Mouse (Mus musculus) MEL (cell line): ENCODE measurements around the gene 3830406C13Rik.

Source experiments
- CTCF ChIP-seq, 3 experiments: IDR thresholded peaks in 2 of 3; conservative IDR thresholded peaks in 1 of 3; 2 replicates each; pipeline ENCODE4 v1.5.1; 2011 to 2012; ENCODE audit warnings: low read length in 3 of 3, low read depth in 2 of 3, mild to moderate bottlenecking in 2 of 3, improper control_type of control experiment in 1 of 3, inconsistent platforms in 1 of 3, mixed read lengths in 1 of 3, moderate library complexity in 1 of 3; ENCODE audit not compliant: control insufficient read depth in 1 of 3, insufficient read depth in 1 of 3, poor library complexity in 1 of 3, severe bottlenecking in 1 of 3
- EP300 ChIP-seq, 2 experiments: IDR thresholded peaks; 2 replicates each; pipeline ENCODE4 v1.6.1; 2011; ENCODE audit warnings: improper control_type of control experiment in 2 of 2, low read length in 2 of 2, low read depth in 1 of 2, mild to moderate bottlenecking in 1 of 2
- GATA1 ChIP-seq: IDR thresholded peaks from 2 replicates; pipeline ENCODE4 v1.6.1; 2011; ENCODE audit warnings: low read depth, low read length, improper control_type of control experiment
- MEF2A ChIP-seq: IDR thresholded peaks from 2 replicates; pipeline ENCODE4 v1.6.1; 2014; ENCODE audit warnings: low read depth, mild to moderate bottlenecking, inconsistent platforms, low read length, improper control_type of control experiment; ENCODE audit not compliant: poor library complexity, insufficient replicate concordance, severe bottlenecking; ENCODE audit errors: extremely low read depth
- MXI1 ChIP-seq: IDR thresholded peaks from 2 replicates; pipeline ENCODE4 v1.6.1; 2011; ENCODE audit warnings: mild to moderate bottlenecking, low read depth, low read length, improper control_type of control experiment
- MYC ChIP-seq: IDR thresholded peaks from 2 replicates; pipeline ENCODE4 v1.6.1; 2011; ENCODE audit warnings: low read depth, mild to moderate bottlenecking, low read length, improper control_type of control experiment, moderate library complexity
- NRF1 ChIP-seq: IDR thresholded peaks from 2 replicates; pipeline ENCODE4 v1.6.1; 2014; ENCODE audit warnings: low read depth, mild to moderate bottlenecking, inconsistent platforms, low read length, improper control_type of control experiment, moderate library complexity; ENCODE audit not compliant: poor library complexity, insufficient read depth, severe bottlenecking
- POLR2A ChIP-seq, 2 experiments: IDR thresholded peaks; 2 replicates each; pipeline ENCODE4 v1.6.1; 2011 to 2012; ENCODE audit warnings: low read length in 2 of 2, mild to moderate bottlenecking in 2 of 2, control low read depth in 1 of 2, improper control_type of control experiment in 1 of 2, low read depth in 1 of 2, moderate library complexity in 1 of 2; ENCODE audit not compliant: control insufficient read depth in 1 of 2, insufficient read depth in 1 of 2, poor library complexity in 1 of 2
- POLR2AphosphoS2 ChIP-seq: IDR thresholded peaks from 2 replicates; pipeline ENCODE4 v1.6.1; 2011; ENCODE audit warnings: low read length, improper control_type of control experiment
- POLR2AphosphoS5 ChIP-seq: IDR thresholded peaks from 2 replicates; pipeline ENCODE4 v1.6.1; 2012; ENCODE audit warnings: low read depth, borderline replicate concordance, mild to moderate bottlenecking, inconsistent platforms, low read length, moderate library complexity, mixed read lengths
- RCOR1 ChIP-seq: IDR thresholded peaks from 2 replicates; pipeline ENCODE4 v1.6.1; 2012; ENCODE audit warnings: low read depth, mild to moderate bottlenecking, inconsistent platforms, low read length, improper control_type of control experiment
- USF1 ChIP-seq: IDR thresholded peaks from 2 replicates; pipeline ENCODE4 v1.6.1; 2014; ENCODE audit warnings: low read depth, mild to moderate bottlenecking, inconsistent platforms, low read length, improper control_type of control experiment, moderate library complexity
- USF2 ChIP-seq, 2 experiments: IDR thresholded peaks; 2 replicates each; pipeline ENCODE4 v1.6.1; 2011 to 2012; ENCODE audit warnings: improper control_type of control experiment in 2 of 2, low read length in 2 of 2, borderline replicate concordance in 1 of 2, inconsistent platforms in 1 of 2, low read depth in 1 of 2, mild to moderate bottlenecking in 1 of 2; ENCODE audit not compliant: insufficient read depth in 1 of 2
- ZKSCAN1 ChIP-seq: IDR thresholded peaks from 2 replicates; pipeline ENCODE4 v1.6.1; 2012; ENCODE audit warnings: low read depth, mild to moderate bottlenecking, inconsistent platforms, low read length, improper control_type of control experiment, moderate library complexity

GRCm38 (mm10) chr14:12284141-12284912, at the start of gene 3830406C13Rik:
- no peak for TF ChIP-seq CTCF (IDR thresholded peaks at IDR 0.05 in 2 of 3, conservative IDR thresholded peaks at IDR 0.05 in 1 of 3; ENCODE audit: control insufficient read depth in 1 of 3, insufficient read depth in 1 of 3, low read depth in 2 of 3, low read length in 3 of 3, poor library complexity in 1 of 3, severe bottlenecking in 1 of 3)
- TF ChIP-seq USF2 (IDR thresholded peaks at IDR 0.05; ENCODE audit: borderline replicate concordance in 1 of 2, insufficient read depth in 1 of 2, low read depth in 1 of 2, low read length in 2 of 2), result no peak
- no peak for TF ChIP-seq MEF2A
- TF ChIP-seq NRF1, result peak; percentile 77
- TF ChIP-seq USF1, result no peak
- no peak for TF ChIP-seq POLR2AphosphoS5
- no peak for TF ChIP-seq GATA1
- TF ChIP-seq POLR2AphosphoS2, result peak; percentile 46; the same call in 1 of the 2 replicates
- TF ChIP-seq EP300 (IDR thresholded peaks at IDR 0.05; ENCODE audit: low read depth in 1 of 2, low read length in 2 of 2), result no peak
- TF ChIP-seq ZKSCAN1, result no peak
- no peak for TF ChIP-seq MYC
- TF ChIP-seq MXI1, result peak; percentile 23; the same call in 1 of the 2 replicates
- TF ChIP-seq RCOR1, result no peak
- TF ChIP-seq POLR2A (IDR thresholded peaks at IDR 0.05; ENCODE audit: control insufficient read depth in 1 of 2, insufficient read depth in 1 of 2, low read depth in 1 of 2, low read length in 2 of 2, poor library complexity in 1 of 2), result peak; percentile 39 to 75; a peak in 3 of 4 replicates
